Mouse (Mus musculus): Measurements from ENCODE around the gene Rusc2.

- TF ChIP-seq GATA1 (IDR thresholded peaks at IDR 0.05; ENCODE audit: borderline replicate concordance, low read length), result no peak
- no peak for TF ChIP-seq FLI1 (IDR thresholded peaks at IDR 0.05; ENCODE audit: low read length)
Measured at GRCm38 (mm10) chr4:43382155-43383020, 609 bp downstream of the Rusc2 start.

Measured in megakaryocyte, embryonic 14.5 days (primary cell).